Mouse (Mus musculus) embryo, embryonic 10 days (tissue): Measurements from ENCODE around the gene Cfi.

Experiments
- DNase-seq: peaks from one replicate; pipeline ENCODE4 v3.0.0-alpha.2; 2015; ENCODE audit warnings: low spot score

Cfi gene

DNA sequence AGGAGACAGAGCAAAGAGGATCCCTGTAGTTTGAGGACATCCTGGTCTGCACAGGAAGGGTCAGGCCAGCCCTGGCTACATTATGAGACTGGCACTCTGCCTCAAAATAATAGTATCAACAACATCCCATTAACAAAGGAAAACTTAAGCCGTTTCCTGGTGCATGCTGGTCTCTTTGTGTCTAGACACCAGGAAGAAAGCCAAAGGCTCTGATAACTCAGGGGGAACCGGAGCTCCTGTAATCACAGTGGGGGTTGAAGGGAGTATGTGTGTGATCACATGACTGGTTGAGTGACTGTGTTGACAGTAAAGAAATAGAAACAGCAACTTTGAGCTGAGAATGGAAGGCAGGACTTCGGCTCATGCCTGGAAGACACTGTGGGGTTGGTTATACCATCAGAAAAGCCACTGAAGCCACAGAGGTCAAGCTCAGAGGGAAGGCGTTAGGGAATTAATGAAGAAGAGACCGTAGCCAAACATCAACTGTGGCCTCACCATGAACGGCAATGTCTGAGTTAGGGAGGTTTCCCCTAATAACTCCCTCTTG, at the start of gene Cfi:
Cfi (plus strand) TSS at position 497 of the 547 bp plus-strand sequence.
- no peak for DNase-seq

DNA sequence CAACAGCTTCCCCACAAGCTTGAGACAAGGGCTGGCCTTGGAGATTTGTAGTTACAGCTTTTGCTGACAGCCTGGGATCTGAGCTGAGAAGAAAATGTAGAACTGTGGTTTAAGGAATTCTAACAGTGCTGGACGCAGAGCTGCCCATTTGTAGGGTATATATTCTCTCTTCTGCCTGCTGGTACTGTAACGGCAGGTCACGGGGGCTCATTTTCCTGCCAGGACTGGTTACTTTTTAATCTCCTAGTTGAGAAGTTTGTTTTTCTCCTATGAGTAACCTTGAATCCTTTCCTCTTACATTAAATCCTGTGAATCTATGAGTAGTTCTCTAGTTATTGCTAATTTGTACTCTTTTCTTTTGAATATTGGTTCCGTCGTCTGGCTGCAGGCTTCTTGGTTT, 41.9 kb upstream of the Cfi start:
- no peak for DNase-seq

DNA sequence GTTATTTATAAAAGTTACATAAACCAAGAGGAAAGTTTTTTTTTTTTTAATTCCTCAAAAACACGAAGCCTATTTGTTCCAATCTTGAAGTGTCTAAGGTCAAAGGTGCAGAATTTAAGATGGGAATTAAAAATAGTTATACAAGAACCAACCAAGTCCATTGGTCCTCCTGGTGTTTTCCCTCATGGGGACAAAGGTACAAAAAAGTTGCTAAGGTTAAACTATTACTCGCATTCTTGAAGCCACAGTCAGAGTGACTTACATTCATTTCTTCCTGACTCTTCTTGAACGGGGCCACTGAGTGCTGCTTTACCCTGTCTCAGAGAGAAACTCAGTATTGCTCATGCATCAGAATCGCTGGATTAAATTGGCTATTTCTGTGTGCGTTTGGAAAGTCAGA, 38.3 kb upstream of the Cfi start:
- no peak for DNase-seq

DNA sequence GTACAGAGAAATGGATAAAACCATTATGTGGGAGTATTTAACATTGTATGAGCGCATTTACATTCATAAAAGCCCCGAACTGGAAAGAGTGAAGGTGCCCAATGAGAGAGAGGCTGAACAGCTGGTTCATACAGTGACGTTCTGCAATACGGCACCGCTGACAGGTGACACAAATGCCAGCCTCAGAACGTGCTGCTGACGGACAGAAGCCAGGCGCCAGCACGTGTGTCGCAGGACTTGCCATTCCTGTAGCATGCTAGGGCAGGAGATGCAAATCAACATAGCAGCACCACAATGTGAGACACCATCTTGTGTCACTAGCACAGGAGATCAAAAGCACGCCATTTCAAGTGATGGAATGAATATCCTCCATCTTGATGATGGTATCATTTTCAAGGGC, 37.1 kb upstream of the Cfi start:
- no peak for DNase-seq

DNA sequence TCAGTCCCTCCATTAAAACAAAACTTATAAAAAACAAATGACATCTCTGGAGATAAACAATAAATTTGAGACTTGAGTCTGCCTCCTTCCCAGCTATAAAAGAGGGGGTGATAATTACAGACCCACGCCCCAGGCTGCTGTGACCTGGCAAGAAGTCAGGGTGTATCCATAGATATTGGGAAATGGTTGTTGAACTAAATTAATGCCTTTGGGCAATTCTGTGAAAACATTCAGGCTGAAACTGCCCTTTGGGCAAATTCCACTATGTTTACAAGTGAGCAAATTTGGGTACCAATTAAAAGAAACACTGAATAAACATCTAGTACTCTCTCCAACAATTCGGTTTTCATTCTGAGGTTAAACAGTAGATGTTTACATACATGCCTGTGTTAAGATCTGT, 36.7 kb upstream of the Cfi start:
- DNase-seq = no peak

DNA sequence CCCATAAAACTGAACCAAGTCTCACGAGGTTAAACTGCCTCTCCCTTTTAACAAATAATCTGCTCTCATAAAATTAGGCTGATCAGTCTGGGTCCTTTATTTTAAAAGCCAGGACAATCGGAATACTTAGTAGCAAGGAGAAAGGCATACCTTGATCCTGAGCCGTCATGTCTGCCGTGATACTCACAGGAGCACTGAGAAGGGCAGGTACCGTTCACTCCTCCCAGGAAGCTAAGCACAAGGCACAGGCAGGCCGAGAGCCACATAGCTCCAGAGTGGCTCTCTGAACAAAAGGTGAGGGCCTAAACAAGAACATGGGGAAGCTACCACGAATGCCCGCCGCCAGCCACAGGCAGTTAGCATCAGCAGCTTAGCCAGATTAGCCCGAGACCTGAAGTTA, 31.9 kb upstream of the Cfi start, which contains the start of gene Lrit3:
Lrit3 (minus strand) TSS at position 266 of the 400 bp plus-strand sequence.
- no peak for DNase-seq

DNA sequence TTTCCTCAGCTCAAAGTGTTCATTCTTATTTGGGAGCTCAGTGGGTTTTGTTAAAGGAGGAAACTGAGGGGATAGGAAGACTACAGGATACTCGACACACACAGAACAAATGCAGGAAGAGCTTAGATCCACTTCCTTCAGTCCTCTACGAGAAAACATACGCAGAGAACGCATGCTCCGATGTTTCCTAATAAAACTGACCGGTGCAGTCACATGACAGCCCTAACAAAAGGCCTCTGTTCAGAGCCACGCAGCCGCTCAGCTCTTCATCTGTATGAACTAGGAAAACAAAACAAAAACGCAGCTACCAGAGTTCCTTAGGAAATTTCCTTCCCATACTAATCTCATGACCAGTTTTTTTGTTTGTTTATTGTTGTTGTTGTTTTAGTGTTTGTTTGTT, 14.8 kb upstream of the Cfi start:
- DNase-seq = no peak

DNA sequence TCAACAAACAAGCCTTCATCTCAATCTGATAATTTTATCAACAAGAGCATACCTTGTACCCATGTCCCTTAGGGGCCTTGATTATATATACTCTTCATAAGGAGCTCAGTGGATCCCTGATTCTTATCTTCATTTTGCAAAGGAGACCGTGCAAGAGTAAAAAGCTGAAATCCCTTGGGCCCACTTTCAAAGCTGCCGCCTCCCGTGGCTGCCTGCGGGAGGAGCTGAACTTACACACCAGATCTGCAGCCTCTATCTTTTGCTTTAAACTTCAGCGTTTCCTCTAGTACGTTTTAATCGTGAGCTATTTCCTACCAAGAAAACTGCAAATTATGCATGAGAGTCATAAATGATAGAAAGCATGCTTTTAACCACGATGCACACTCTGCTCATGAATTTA, 13.9 kb upstream of the Cfi start:
- no peak for DNase-seq

DNA sequence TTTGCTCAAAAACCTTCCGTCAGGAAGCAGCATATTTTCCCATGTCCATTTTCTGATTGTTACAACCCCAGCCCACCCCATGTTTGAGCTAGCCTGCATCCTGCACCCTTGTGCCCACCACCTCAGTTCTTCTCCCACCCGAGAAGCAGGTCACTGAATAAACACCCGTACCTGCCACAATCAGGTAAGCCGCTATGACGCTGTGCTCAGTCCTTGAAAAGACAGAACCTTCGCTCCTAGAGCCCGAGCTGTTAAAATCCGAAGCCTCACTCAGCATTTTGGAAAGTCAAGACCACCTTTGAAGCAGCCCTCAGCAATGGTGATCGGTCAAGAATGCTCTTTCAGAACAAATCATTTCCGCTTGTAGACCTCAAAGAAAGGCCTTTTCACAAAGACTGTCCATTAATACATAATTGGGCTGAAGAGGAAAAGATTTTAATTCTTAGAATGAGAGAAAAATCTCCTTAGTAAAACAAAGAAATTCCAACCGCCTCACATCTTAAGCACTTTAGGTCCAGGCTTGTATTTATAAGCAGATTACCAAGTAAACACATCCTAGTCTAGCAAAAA, 13.4 kb upstream of the Cfi start, which contains the start of gene Rrh:
Rrh (minus strand) TSS at position 382 of the 570 bp plus-strand sequence.
- no peak for DNase-seq

DNA sequence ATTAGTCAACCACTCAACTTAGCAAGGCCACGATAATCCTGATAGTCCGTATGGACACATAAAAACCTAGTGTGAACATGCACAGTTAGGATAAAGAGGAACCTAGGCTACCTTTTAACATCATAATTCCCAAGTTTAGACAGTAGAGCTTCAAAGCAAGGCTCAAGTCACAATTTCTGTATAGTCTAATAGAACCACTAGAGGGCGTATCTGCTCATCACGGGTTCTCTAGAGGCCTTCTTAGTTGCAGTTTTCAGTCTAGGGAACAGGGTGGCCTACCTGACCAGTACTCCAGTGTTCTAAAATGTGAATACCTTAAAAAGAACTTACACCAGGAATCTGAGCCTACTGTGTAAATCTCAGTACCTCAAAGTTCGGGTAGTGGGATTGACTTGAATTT, 12.4 kb upstream of the Cfi start:
- peak; percentile 68 for DNase-seq

DNA sequence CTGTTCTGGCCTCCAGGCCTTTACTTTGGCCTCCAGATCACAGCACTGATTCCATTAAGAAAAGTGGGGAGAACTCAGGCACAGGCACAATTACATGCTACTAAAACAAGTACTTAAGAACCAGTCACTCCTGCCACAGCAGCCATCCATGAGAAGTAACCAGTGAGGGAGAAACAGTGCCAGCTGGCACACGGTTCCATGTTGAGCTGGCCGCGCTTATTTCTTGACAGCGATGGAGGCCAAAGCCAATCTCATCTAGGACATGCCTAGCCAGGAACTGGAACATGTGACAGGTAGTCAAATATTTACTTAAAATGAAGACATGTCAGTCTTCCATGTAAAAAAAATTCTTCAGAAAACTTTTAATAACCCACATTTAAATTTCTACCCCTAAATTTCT, 11.5 kb upstream of the Cfi start:
- DNase-seq = no peak

DNA sequence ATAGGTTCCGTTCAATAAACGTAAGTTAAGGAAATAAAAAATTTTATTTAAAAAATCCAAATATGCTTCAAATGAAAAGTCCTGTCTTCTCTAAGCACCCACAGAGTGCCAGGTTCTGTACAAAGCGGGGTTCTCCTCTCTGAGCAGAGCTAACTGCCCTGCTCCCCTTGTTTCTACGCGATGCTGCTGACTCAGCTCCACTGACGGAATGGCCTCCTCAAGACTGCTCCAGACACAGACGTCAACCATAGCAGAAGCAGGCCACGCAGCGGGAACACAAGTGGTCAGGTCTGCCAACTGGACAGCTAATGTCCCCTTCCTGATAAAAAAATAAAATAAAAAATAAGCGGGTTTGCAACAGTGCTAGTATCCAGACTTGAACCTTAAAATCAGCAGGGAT, 10.8 kb upstream of the Cfi start:
- DNase-seq = no peak

DNA sequence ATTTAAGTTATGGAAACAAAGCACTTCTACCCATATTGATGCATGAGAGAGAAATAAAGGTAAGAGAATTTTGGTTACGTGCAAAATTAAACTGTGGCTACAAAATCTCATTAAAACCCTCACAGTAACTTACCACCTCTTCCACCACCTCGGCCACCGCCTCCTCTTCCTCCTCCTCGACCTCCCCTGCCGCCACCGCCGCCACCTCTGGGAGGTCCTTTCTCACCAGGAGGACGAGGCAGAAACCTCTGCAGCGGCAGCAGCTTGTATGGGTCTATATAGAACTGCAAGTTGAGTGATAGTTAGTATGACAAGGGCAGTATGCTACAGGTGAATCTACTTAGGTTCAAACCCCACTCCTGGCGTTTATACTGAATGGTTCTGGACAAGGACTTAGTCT, 9.0 kb upstream of the Cfi start:
- DNase-seq = no peak

DNA sequence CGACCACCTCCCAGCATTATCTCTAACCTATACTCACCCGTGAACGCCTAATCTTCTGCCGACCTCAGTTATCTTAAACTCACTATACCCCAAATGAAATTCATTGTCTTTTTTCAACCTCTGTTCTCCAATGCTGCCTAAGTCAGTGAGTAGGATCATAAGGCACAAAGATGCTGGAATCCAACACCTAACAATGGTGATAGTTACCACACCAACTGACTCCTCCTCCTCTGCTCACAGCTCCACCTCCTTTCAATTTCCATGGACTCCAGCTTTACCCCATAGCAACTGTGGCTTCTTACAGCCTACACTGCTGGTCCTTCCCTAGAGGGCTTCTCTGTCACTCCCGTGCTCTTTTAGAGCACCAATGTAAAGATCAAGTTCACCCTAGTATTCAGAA, 8.0 kb upstream of the Cfi start:
- DNase-seq = no peak

DNA sequence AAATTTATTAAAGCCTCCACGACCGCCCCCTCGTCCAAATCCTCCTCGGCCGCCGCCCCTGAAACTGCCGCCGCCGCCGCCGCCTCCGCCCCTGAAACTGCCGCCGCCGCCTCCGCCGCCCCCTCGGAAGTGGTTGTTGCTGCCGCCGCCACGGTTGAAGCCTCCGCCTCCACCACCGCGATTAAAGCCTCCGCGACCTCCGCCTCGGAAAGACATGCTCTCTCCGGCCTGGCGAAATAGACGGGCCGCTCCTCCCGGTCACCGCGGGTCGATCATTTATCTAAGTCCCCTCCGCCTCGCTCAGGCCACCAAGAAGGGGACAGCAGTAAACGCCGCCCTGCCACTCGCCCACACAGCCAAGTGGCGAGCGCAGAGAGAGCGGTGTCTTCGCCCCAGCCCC, 5.1 kb upstream of the Cfi start:
- DNase-seq = no peak

DNA sequence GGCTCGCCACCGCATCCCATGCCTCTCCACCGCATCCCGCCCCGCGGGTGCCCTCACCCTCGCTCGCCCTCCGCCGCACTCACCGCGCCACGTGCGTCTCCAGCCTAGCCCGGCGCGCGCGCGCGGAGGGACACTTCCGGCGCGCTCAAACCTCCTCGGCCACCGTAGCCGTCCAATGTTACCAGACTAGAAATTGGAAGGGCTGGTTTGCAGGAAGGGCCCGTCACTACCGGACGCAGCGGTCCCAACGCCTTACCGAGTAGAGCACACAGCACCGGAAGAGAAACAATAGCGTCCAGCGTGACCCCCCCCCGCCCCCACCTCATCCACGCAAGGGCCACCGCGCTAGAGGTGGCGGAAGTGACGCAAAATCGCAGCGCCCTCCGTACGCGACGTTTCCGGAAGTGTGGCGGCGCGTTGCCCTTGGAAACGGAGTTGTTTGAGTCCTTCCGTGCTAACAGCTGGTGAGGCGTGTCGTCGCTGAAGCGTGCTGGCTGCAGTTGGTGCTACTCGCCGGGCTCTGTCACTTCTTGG, 4.6 kb upstream of the Cfi start, which contains the start of gene Gar1:
Gar1 (minus strand) TSS at position 362 of the 534 bp plus-strand sequence.
- peak; percentile 100 for DNase-seq

DNA sequence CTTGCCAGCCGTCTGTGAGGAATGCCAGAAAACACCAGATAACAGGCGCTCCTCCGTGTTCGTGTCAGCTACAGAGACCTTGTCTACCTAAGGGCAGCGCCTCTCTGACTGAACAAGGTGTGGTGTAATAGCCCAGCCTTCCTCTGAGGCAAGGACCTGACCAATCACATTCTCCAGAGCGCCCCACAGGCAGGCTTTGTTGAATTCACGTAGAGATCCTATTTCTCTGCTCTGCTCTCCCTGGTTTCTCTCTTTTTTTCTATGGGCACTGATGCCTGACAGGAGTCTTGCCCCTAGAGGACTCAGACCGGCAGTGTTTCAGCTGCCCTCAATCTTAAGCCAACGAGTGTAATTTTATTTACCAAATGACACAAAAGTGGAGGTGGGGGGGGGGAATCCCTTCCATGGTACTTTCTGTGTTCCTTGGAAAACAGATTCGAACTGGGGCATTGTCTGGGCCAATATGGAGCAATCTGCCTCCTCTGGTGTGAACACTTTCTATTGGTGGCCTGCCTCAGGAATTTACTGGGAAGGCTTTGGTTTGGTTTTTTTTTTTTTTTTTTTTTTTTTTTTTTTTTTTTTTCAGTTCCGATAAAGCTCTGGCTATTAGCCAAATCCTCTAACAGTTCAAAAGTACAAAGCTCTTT, 490 bp downstream of the Cfi start:
- peak; percentile 42 for DNase-seq

DNA sequence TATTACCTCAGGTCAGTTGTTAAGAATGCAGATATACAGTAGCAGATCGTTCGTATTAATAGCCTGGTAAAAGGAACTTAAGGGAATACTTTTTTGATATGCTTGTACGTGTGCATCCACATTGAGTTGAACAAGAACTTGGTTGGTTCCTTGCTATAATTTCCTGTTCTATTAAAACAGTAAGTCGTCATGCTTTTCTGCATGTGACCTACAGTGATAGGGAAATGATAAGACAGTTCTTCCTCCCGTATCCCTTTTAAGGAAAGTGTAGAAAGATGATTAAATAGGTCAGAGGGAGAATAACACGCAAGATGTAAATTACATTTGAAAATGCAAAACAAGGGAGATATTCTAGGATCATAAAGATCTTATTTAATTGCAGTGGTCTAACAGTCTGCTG, 1.3 kb downstream of the Cfi start:
- DNase-seq = no peak

DNA sequence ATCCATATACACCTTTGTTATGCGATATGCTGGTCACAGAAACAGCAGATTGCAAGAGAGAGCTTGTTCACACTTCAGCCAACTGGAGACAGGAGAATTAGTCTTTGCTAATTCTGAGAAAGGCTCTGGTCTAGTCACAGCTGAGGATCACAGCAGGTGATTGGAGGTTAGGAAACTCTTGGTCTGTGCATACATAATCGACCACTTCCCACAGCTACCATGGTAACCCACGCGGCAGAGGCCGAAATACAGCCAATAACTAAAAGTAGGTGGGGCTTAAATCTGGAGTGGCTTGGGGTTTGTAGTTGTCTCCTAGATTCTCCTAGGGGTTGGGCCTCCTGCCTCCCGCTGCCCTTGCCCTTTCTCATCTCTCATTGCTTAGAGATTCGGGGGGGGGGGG, 2.3 kb downstream of the Cfi start:
- no peak for DNase-seq

DNA sequence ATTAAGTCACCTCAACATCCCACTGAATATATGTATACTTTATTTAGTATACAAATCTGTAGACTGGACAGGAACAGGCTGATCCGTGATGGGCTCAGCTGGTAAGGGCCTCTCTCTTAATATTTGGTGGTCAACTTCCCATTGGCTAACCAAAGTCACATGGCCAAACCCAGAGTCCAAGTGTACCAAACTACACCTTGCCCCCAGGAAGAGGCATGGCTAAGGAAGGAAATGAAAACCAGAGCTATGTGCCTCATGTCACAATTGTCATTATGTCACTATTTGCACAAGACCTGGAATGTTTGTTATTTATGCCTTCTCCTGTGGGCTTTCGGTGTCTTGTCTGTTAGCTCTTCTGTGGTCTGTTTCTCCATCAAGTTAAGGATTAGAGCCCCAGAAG, 10.2 kb downstream of the Cfi start:
- DNase-seq = no peak

DNA sequence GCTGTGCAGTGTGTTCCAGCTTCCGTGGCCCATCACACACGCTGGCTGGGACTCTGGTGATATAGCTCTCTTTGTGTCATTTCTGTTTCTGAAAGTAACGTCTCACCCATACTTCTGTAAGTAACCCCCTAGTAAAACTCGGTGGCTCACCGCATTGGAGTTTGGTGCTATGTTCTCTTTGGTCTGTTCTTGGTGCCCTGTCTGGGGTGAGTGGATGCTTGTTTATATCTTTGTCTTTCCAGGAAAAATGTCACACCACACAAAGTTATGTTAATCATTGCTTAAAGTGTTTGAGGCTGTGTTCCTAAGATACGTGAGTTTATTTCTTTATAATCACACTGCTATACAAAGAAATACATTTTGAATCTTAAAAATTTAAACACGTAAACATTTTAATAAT, 11.2 kb downstream of the Cfi start:
- no peak for DNase-seq

DNA sequence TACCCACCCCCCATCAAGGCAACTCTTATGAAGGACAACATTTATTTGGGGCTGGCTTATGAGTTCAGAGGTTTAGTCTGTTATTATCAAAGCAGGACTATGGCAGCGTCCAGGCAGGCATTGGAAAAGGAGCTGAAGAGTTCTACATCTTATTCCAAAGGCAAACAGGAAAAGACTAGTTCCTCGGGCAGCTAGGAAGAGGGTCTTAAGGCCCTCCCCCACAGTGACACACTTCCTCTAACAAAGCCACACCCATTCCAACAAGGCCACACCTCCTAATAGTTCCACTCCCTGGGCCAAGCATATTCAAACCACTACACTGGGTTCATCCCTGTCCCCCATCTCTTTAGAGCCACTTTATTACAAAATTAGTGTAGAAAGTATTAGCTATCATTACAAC, 26.9 kb downstream of the Cfi start:
- DNase-seq = no peak

DNA sequence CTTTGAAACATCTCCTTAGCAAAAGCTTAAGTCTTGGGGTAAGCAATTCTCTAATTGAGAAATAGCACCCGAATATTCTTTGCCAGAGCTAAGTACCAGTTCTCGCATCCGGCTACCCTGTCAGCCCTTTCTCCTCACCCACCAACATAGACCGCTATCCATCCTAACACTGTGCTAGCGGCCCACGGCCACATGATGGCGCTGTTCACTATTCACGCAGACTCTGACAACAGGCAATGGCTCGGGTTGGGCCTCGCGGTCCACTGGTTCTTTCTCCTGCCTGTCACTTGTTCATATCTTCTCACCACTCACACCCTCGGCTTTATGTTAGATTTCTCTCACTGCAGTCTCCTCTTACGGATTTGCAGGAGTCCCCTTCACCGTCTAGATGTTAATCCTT, 28.0 kb downstream of the Cfi start:
- peak; percentile 63 for DNase-seq

DNA sequence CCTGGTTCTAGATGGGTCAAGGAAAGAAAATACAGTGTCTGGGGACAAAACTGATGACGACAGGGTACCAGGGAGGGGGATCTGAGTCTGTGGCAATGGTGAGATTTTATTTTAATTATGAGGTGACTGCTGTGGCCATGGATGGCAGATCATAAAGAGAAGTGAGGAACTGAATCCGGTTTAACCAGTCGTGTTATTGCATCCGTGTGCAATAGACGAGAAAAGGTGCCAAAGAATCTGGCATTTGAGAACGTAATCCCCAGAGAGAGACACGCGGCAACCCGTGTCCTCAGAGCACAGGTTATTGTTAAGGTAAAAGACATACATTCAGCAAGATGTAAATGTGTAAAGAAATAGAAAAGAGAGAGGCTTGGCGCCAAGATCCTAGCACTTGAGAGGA, 41.6 kb downstream of the Cfi start:
- no peak for DNase-seq
